Mouse (Mus musculus) testis, adult 2 months (tissue): ENCODE measurements around the gene Rpl27a.

Experiments used
- CTCF ChIP-seq: fragments of 200-500 bp; IDR thresholded peaks from 2 replicates; pipeline ENCODE4 v1.5.1; 2012; ENCODE audit warnings: low read depth, mild to moderate bottlenecking, inconsistent platforms, low read length, moderate library complexity; ENCODE audit not compliant: control insufficient read depth, insufficient read depth, insufficient replicate concordance
- POLR2A ChIP-seq: fragments of 200-500 bp; IDR thresholded peaks from 2 replicates; pipeline ENCODE4 v1.6.1; 2012; ENCODE audit warnings: low read depth, mild to moderate bottlenecking, inconsistent platforms, low read length, moderate library complexity; ENCODE audit not compliant: control insufficient read depth

GRCm38 (mm10) chr7:109540902-109541301 lies 22.0 kb downstream of the Rpl27a start:
- TF ChIP-seq CTCF: no peak
- TF ChIP-seq POLR2A: no peak
